Mouse (Mus musculus) heart, adult 2 months (tissue): ENCODE data around the gene Camk2d.

Experiments used
- CTCF ChIP-seq: fragments of 200-600 bp; IDR thresholded peaks from 2 replicates; pipeline ENCODE4 v1.8.1; 2022; ENCODE audit warnings: antibody characterized with exemption, mild to moderate bottlenecking, moderate library complexity
- EP300 ChIP-seq: fragments of 200-500 bp; IDR thresholded peaks from 2 replicates; pipeline ENCODE4 v1.6.1; 2011; ENCODE audit warnings: low read depth, low read length, control low read depth; ENCODE audit not compliant: insufficient read depth

- no peak for TF ChIP-seq EP300
- no peak for TF ChIP-seq CTCF
These were observed 201.7 kb downstream of the Camk2d start for GRCm38 (mm10) chr3:126797810-126798209.
